15 mouse cellular contexts compared by ENCODE assay signal in genomic region chr13:56093680-56094079, GRCm38 (mm10). TPM values are rescaled to one million over a fixed set of nuclear protein-coding genes. Genes with fewer than 3 reads are reported as not detected.
A peak's percentile ranks its signal among the peaks of the same experiment; 100 is the strongest.
DNase-seq lines count a peak whose midpoint lies in the region; ATAC-seq lines count a peak whose summit lies in the region.
"Had no signal": no experiment of that assay in that cellular context is flagged by ENCODE, and none has a peak within 500 bp of the region (broad histone marks: within the 10 kb centered on the region; RNA-seq: fewer than 3 reads in every experiment).

No protein-coding gene starts in this region.

- DNase-seq in forebrain, embryonic 10.5 days (ENCODE audit: extremely low spot score, low spot score) = no peak
- no peak for DNase-seq in kidney, postnatal 36 days
- DNase-seq in right cerebral cortex, postnatal 25 days = peak; percentile 20
- DNase-seq in right cerebral cortex, postnatal 14 days = no peak
- no peak for DNase-seq in gastrocnemius, adult 8-10 months (ENCODE audit: low spot score in 2 of 2)
- DNase-seq: adrenal gland, adult 8-10 months; cerebellum, adult 11 months; gastrocnemius, postnatal 25 days; kidney, adult 11 months; thymus, postnatal 4 days had no signal

- H3K4me1 ChIP-seq in forebrain, embryonic 12.5 days = peaks cover 16% of the 10 kb centered on the region
- H3K4me1 ChIP-seq in forebrain, embryonic 10.5 days = peaks cover 20% of the 10 kb centered on the region; the same call in 1 of the 2 replicates
- peaks cover 29% of the 10 kb centered on the region for H3K4me1 ChIP-seq in kidney, embryonic 16.5 days (ENCODE audit: insufficient read depth, low read length)
- peaks cover 5% of the 10 kb centered on the region; the same call in 1 of the 2 replicates for H3K4me1 ChIP-seq in intestine, embryonic 15.5 days (replicated peaks)
- H3K4me1 ChIP-seq: liver, embryonic 15.5 days had no signal

- whole genome bisulfite sequencing in forebrain, embryonic 12.5 days = 80% methylated on average over 3 of the region's 3 CpGs
- 88% methylated on average over 3 of the region's 3 CpGs for WGBS in forebrain, embryonic 10.5 days
- WGBS in kidney, embryonic 16.5 days = 44% methylated on average over 3 of the region's 3 CpGs
- WGBS in intestine, embryonic 15.5 days = 79% methylated on average over 3 of the region's 3 CpGs

- H3K9me3 ChIP-seq in forebrain, embryonic 12.5 days = no peaks in the 10 kb centered on the region
- H3K9me3 ChIP-seq in forebrain, embryonic 10.5 days = no peaks in the 10 kb centered on the region
- H3K9me3 ChIP-seq in kidney, embryonic 16.5 days (ENCODE audit: low read length) = no peaks in the 10 kb centered on the region
- H3K9me3 ChIP-seq in intestine, embryonic 15.5 days = no peaks in the 10 kb centered on the region
- H3K9me3 ChIP-seq: embryonic facial prominence, embryonic 15.5 days; liver, embryonic 15.5 days had no signal

- H3K4me3 ChIP-seq in forebrain, embryonic 12.5 days (replicated peaks) = no peak overlapping the region
- no peak overlapping the region for H3K4me3 ChIP-seq in forebrain, embryonic 10.5 days
- H3K4me3 ChIP-seq in kidney, embryonic 16.5 days (ENCODE audit: low read length) = no peak overlapping the region
- H3K4me3 ChIP-seq in intestine, embryonic 15.5 days (replicated peaks) = no peak overlapping the region
- H3K4me3 ChIP-seq: embryonic facial prominence, embryonic 15.5 days; liver, embryonic 15.5 days had no signal

- H3K9ac ChIP-seq in forebrain, embryonic 12.5 days = no peak overlapping the region
- H3K9ac ChIP-seq in kidney, embryonic 16.5 days (replicated peaks; ENCODE audit: low read length) = no peak overlapping the region
- no peak overlapping the region for H3K9ac ChIP-seq in intestine, embryonic 15.5 days
- H3K9ac ChIP-seq: embryonic facial prominence, embryonic 15.5 days; liver, embryonic 15.5 days had no signal

- H3K4me2 ChIP-seq in forebrain, embryonic 12.5 days = no peak overlapping the region
- H3K4me2 ChIP-seq in kidney, embryonic 16.5 days (replicated peaks; ENCODE audit: low read depth, low read length) = no peak overlapping the region
- no peak overlapping the region for H3K4me2 ChIP-seq in intestine, embryonic 15.5 days (replicated peaks)
- H3K4me2 ChIP-seq: embryonic facial prominence, embryonic 15.5 days; liver, embryonic 15.5 days had no signal

- peak overlapping the region; percentile 65; the same call in 1 of the 2 replicates for H3K27ac ChIP-seq in forebrain, embryonic 12.5 days
- no peak overlapping the region for H3K27ac ChIP-seq in forebrain, embryonic 10.5 days
- H3K27ac ChIP-seq in kidney, embryonic 16.5 days (ENCODE audit: low read length) = peak overlapping the region; percentile 20; the same call in 1 of the 2 replicates
- no peak overlapping the region for H3K27ac ChIP-seq in intestine, embryonic 15.5 days
- H3K27ac ChIP-seq: embryonic facial prominence, embryonic 15.5 days; liver, embryonic 15.5 days had no signal

- ATAC-seq in forebrain, embryonic 12.5 days (ENCODE audit: low FRiP score) = no peak; the same call in 1 of the 2 replicates
- peak; percentile 31; the same call in 1 of the 2 replicates for ATAC-seq in kidney, embryonic 16.5 days (ENCODE audit: low FRiP score, low TSS enrichment)
- no peak for ATAC-seq in intestine, embryonic 15.5 days

- peaks cover 82% of the 10 kb centered on the region for H3K36me3 ChIP-seq in forebrain, embryonic 12.5 days (replicated peaks)
- H3K36me3 ChIP-seq in forebrain, embryonic 10.5 days (replicated peaks) = peaks cover 94% of the 10 kb centered on the region
- H3K36me3 ChIP-seq in kidney, embryonic 16.5 days (ENCODE audit: insufficient read depth, low read length) = peaks cover 50% of the 10 kb centered on the region
- peaks cover 33% of the 10 kb centered on the region for H3K36me3 ChIP-seq in intestine, embryonic 15.5 days

- no peaks in the 10 kb centered on the region for H3K27me3 ChIP-seq in forebrain, embryonic 12.5 days
- no peaks in the 10 kb centered on the region for H3K27me3 ChIP-seq in forebrain, embryonic 10.5 days (ENCODE audit: poor library complexity, severe bottlenecking)
- H3K27me3 ChIP-seq in kidney, embryonic 16.5 days (ENCODE audit: insufficient read depth, low read length) = no peaks in the 10 kb centered on the region
- no peaks in the 10 kb centered on the region for H3K27me3 ChIP-seq in intestine, embryonic 15.5 days (replicated peaks)
- H3K27me3 ChIP-seq: embryonic facial prominence, embryonic 15.5 days; liver, embryonic 15.5 days had no signal

RNA-seq across cellular contexts. Expression of gene H2afy, which starts 42.5 kb away (rescaled TPM):
- 651 and 663 TPM in 2 replicates for polyA plus RNA-seq in forebrain, embryonic 12.5 days (2016; fragmentation: Nextera tagmentation; extraction: Ambion mirVana)
- 554 and 558 TPM in 2 replicates for polyA plus RNA-seq in forebrain, embryonic 10.5 days (2016; fragmentation: Nextera tagmentation; extraction: Ambion mirVana)
- 367 and 386 TPM in 2 replicates for polyA plus RNA-seq in kidney, embryonic 16.5 days (2015; fragmentation: Nextera tagmentation; extraction: Ambion mirVana)
- 297 and 322 TPM in 2 replicates for polyA plus RNA-seq in intestine, embryonic 15.5 days (2015; fragmentation: Nextera tagmentation; extraction: Ambion mirVana)
- total RNA-seq in gastrocnemius, adult 8-10 months (2022) = 10 to 100 TPM; 56.9 to 69.8 (median 60.2) TPM

Comparison
In these comparisons a context has a peak if more than half of its experiments do, and no peak if none do; other contexts are left out.
1. H3K27ac ChIP-seq: peak in forebrain, embryonic 12.5 days (single experiment) and kidney, embryonic 16.5 days (single experiment); none in forebrain, embryonic 10.5 days (single experiment) and intestine, embryonic 15.5 days (single experiment).